Mouse (Mus musculus) midbrain, postnatal 0 days (tissue): ENCODE data around the gene Trabd2b. TPM values are rescaled to one million over a fixed set of nuclear protein-coding genes. Genes with fewer than 3 reads are reported as not detected.
A peak's percentile ranks its signal among the peaks of the same experiment; 100 is the strongest.

Experiments
- ATAC-seq: fragments of 200-750 bp; cut with Nextera tagmentation; 2 replicates; pipeline ENCODE4 v1.8.0; 2017; ENCODE audit warnings: moderate number of reproducible peaks, mild to moderate bottlenecking, moderate TSS enrichment, moderate library complexity; ENCODE audit not compliant: low FRiP score
- DNase-seq: peaks from one replicate; pipeline ENCODE4 v3.0.0-alpha.2; 2015; ENCODE audit warnings: low spot score
- H3K27ac ChIP-seq: fragments of 300-500 bp; sonication (generic); 2 replicates; pipeline ENCODE4 v1.5.1; 2014; ENCODE audit warnings: low read depth, mild to moderate bottlenecking, low read length, mixed read lengths
- H3K27me3 ChIP-seq: fragments of 300-500 bp; sonication (generic); 2 replicates; pipeline ENCODE4 v1.6.1; 2014; ENCODE audit warnings: low read length, control low read depth, mixed read lengths; ENCODE audit not compliant: insufficient read depth
- H3K36me3 ChIP-seq: fragments of 300-500 bp; sonication (generic); 2 replicates; pipeline ENCODE4 v1.6.1; 2014; ENCODE audit warnings: low read length, control low read depth, mixed read lengths; ENCODE audit not compliant: insufficient read depth
- H3K4me1 ChIP-seq: fragments of 300-500 bp; sonication (generic); 2 replicates; pipeline ENCODE4 v1.6.1; 2014; ENCODE audit warnings: mild to moderate bottlenecking, control low read depth, antibody characterized with exemption, low read length, mixed read lengths; ENCODE audit not compliant: insufficient read depth
- H3K4me2 ChIP-seq: fragments of 300-500 bp; sonication (generic); 2 replicates; pipeline ENCODE4 v1.6.1; 2014; ENCODE audit warnings: low read depth, mild to moderate bottlenecking, low read length, mixed read lengths; ENCODE audit not compliant: poor library complexity, severe bottlenecking
- H3K4me3 ChIP-seq: fragments of 300-500 bp; sonication (generic); 2 replicates; pipeline ENCODE4 v1.5.1; 2014; ENCODE audit warnings: low read depth, mild to moderate bottlenecking, low read length, moderate library complexity
- H3K9ac ChIP-seq: fragments of 300-500 bp; sonication (generic); replicated peaks from 2 replicates; pipeline ENCODE4 v1.6.1; 2014; ENCODE audit warnings: mild to moderate bottlenecking, low read length, moderate library complexity, mixed read lengths; ENCODE audit not compliant: poor library complexity, severe bottlenecking
- H3K9me3 ChIP-seq: fragments of 300-500 bp; sonication (generic); 2 replicates; pipeline ENCODE4 v1.6.1; 2016; ENCODE audit warnings: low read length, control low read depth
- CTCF ChIP-seq: IDR thresholded peaks from 2 replicates; pipeline ENCODE4 v1.5.1; 2016; ENCODE audit warnings: antibody characterized with exemption, mild to moderate bottlenecking
- WGBS: fragments of 180-500 bp; shearing (Covaris S2); extraction: QIAGEN DNeasy Blood & Tissue Kit; methylation state at CpG from one replicate; pipeline ENCODE4 v1.1.7; 2014; 5-methylcytosine and 5-hydroxymethylcytosine counted together
- polyA plus RNA-seq: library from polyadenylated mRNA; unstranded; fragments of >200 nt; fragmentation: Nextera tagmentation; extraction: Ambion mirVana; gene quantifications from 2 replicates; pipeline ENCODE4 v1.2.1, GENCODE M21; 2015
- total RNA-seq: library from RNA; depleted of rRNA; stranded (reverse); fragments of >200 nt; gene quantifications from 2 replicates; pipeline ENCODE4 v1.2.3, GENCODE M21; 2014

The Trabd2b gene
- total and polyA plus RNA-seq, 2 experiments from 2014 or later, result 0.48 to 1.8 TPM

- ATAC-seq, result no peak
- WGBS, result 32% methylated on average over 8 of the region's 8 CpGs
- no peaks in the 10 kb centered on the region for H3K36me3 ChIP-seq
Measured at GRCm38 (mm10) chr4:114601201-114602009, 194.9 kb downstream of the Trabd2b start.

GRCm38 (mm10) chr4:114605670-114606069 lies 199.1 kb downstream of the Trabd2b start:
- WGBS, result 88% methylated on average over 3 of the region's 3 CpGs
- ATAC-seq (no peak), DNase-seq (no peak)
- H3K9me3 ChIP-seq, result no peaks in the 10 kb centered on the region
- H3K4me2 ChIP-seq, result no peak overlapping the region
- TF ChIP-seq CTCF, result no peak
- no peaks in the 10 kb centered on the region for H3K27me3 ChIP-seq
- H3K4me3 ChIP-seq, result no peak overlapping the region
- no peak overlapping the region for H3K9ac ChIP-seq
- H3K4me1 ChIP-seq, result no peaks in the 10 kb centered on the region
- no peak overlapping the region for H3K27ac ChIP-seq
- no peaks in the 10 kb centered on the region for H3K36me3 ChIP-seq

More at GRCm38 (mm10) chr4:114601201-114602009, 194.9 kb downstream of the Trabd2b start:
- no peaks in the 10 kb centered on the region for H3K9me3 ChIP-seq
- no peaks in the 10 kb centered on the region for H3K27me3 ChIP-seq
- H3K4me2 ChIP-seq, result no peak overlapping the region
- no peak overlapping the region for H3K4me3 ChIP-seq
- H3K9ac ChIP-seq, result no peak overlapping the region
- no peak overlapping the region for H3K27ac ChIP-seq
- H3K4me1 ChIP-seq, result no peaks in the 10 kb centered on the region
- DNase-seq, result no peak
- TF ChIP-seq CTCF, result no peak

GRCm38 (mm10) chr4:114607873-114608272 lies 201.3 kb downstream of the Trabd2b start:
- no peak for ATAC-seq
- DNase-seq, result no peak
- WGBS, result 76% methylated on average over 2 of the region's 2 CpGs
- H3K27me3 ChIP-seq, result no peaks in the 10 kb centered on the region
- no peak overlapping the region for H3K4me2 ChIP-seq
- TF ChIP-seq CTCF, result no peak
- H3K27ac ChIP-seq, result no peak overlapping the region
- H3K36me3 ChIP-seq, result no peaks in the 10 kb centered on the region
- no peaks in the 10 kb centered on the region for H3K9me3 ChIP-seq
- H3K4me1 ChIP-seq, result no peaks in the 10 kb centered on the region
- H3K4me3 ChIP-seq, result no peak overlapping the region
- no peak overlapping the region for H3K9ac ChIP-seq

- Histone ChIP-seq H3K36me3 (no peaks in the 10 kb centered on the region), H3K9me3 (no peaks in the 10 kb centered on the region), H3K4me2 (no peak overlapping the region), H3K27ac (no peak overlapping the region), H3K9ac (no peak overlapping the region), H3K27me3 (no peaks in the 10 kb centered on the region), H3K4me1 (no peaks in the 10 kb centered on the region), H3K4me3 (no peak overlapping the region)
- 78% methylated on average over 4 of the region's 4 CpGs for WGBS
- no peak for TF ChIP-seq CTCF
- DNase-seq, result no peak
- ATAC-seq, result no peak
Measured at GRCm38 (mm10) chr4:114609297-114609696, 202.8 kb downstream of the Trabd2b start.

GRCm38 (mm10) chr4:114611166-114611929 lies 204.8 kb downstream of the Trabd2b start:
- DNase-seq (peak; percentile 38), ATAC-seq (no peak)
- H3K27ac ChIP-seq, result no peak overlapping the region
- no peaks in the 10 kb centered on the region for H3K9me3 ChIP-seq
- no peaks in the 10 kb centered on the region for H3K27me3 ChIP-seq
- no peaks in the 10 kb centered on the region for H3K36me3 ChIP-seq
- H3K4me1 ChIP-seq, result no peaks in the 10 kb centered on the region
- no peak overlapping the region for H3K4me3 ChIP-seq
- WGBS, result 77% methylated on average over 8 of the region's 8 CpGs
- peak; percentile 50 for TF ChIP-seq CTCF
- H3K4me2 ChIP-seq, result no peak overlapping the region
- H3K9ac ChIP-seq, result no peak overlapping the region

GRCm38 (mm10) chr4:114612032-114612431 lies 205.5 kb downstream of the Trabd2b start:
- ATAC-seq (no peak), DNase-seq (peak; percentile 12)
- Histone ChIP-seq H3K4me2 (no peak overlapping the region), H3K27me3 (no peaks in the 10 kb centered on the region), H3K4me1 (no peaks in the 10 kb centered on the region), H3K9ac (no peak overlapping the region), H3K9me3 (no peaks in the 10 kb centered on the region), H3K36me3 (no peaks in the 10 kb centered on the region), H3K27ac (no peak overlapping the region), H3K4me3 (no peak overlapping the region)
- 83% methylated on average over 5 of the region's 5 CpGs for WGBS
- TF ChIP-seq CTCF, result no peak
